Mouse (Mus musculus) G1E (cell line): ENCODE measurements around the gene Asic2.

Experiments
- CTCF ChIP-seq: IDR thresholded peaks from 2 replicates; pipeline ENCODE4 v1.5.1; 2012; ENCODE audit warnings: low read depth, low read length, inconsistent platforms, mixed read lengths
- GATA1 ChIP-seq: IDR thresholded peaks from 2 replicates; pipeline ENCODE4 v1.6.1; 2012; ENCODE audit warnings: borderline replicate concordance, low read length, inconsistent platforms, mixed read lengths
- POLR2AphosphoS5 ChIP-seq: IDR thresholded peaks from 2 replicates; pipeline ENCODE4 v1.6.1; 2012; ENCODE audit warnings: low read depth, low read length, inconsistent platforms; ENCODE audit not compliant: insufficient replicate concordance

- TF ChIP-seq CTCF (no peak), POLR2AphosphoS5 (no peak), GATA1 (no peak)
Observed at GRCm38 (mm10) chr11:81671724-81672123, 296.5 kb downstream of the Asic2 start.
